Mouse (Mus musculus) layer of hippocampus, postnatal 14 days (tissue): Measurements from ENCODE around the gene Ppox. TPM values are rescaled to one million over a fixed set of nuclear protein-coding genes. Genes with fewer than 3 reads are reported as not detected.
A peak's percentile ranks its signal among the peaks of the same experiment; 100 is the strongest.

Experiments
- DNase-seq, 2 experiments: peaks; one replicate each; pipeline ENCODE4 v3.0.0; 2021 to 2022; ENCODE audit warnings: low spot score in 2 of 2, mixed read lengths in 1 of 2
- total RNA-seq, 2 experiments: library from RNA; stranded (reverse); gene quantifications; 2 replicates each; pipeline ENCODE4 v1.2.3; 2021

Gene Ppox
- total RNA-seq, 2 experiments from 2014 or later = 24.2 to 25.2 TPM

GRCm38 (mm10) chr1:171286517-171286916, 5.5 kb upstream of the Ppox start:
- DNase-seq = no peak

GRCm38 (mm10) chr1:171285096-171285892, 4.3 kb upstream of the Ppox start:
- DNase-seq = no peak

- DNase-seq = peak in 1 of 2 experiments; percentile 1
Observed at GRCm38 (mm10) chr1:171284491-171284890, 3.5 kb upstream of the Ppox start.

GRCm38 (mm10) chr1:171283188-171284160, 2.5 kb upstream of the Ppox start:
- no peak for DNase-seq

- DNase-seq = no peak
Observed at GRCm38 (mm10) chr1:171282086-171282805, 1.3 kb upstream of the Ppox start.

GRCm38 (mm10) chr1:171281528-171281923, 540 bp upstream of the Ppox start:
- peak; percentile 83 to 85 for DNase-seq

GRCm38 (mm10) chr1:171280250-171280915, 603 bp downstream of the Ppox start:
- no peak for DNase-seq

- no peak for DNase-seq
Observed at GRCm38 (mm10) chr1:171279721-171280120, 1.3 kb downstream of the Ppox start.

GRCm38 (mm10) chr1:171279012-171279705, 1.8 kb downstream of the Ppox start:
- no peak for DNase-seq

GRCm38 (mm10) chr1:171278436-171278835, 2.5 kb downstream of the Ppox start:
- DNase-seq = no peak

GRCm38 (mm10) chr1:171277736-171278135, 3.2 kb downstream of the Ppox start:
- no peak for DNase-seq

- DNase-seq = no peak
Observed at GRCm38 (mm10) chr1:171276110-171276748, 4.8 kb downstream of the Ppox start.

GRCm38 (mm10) chr1:171275144-171275734, 5.7 kb downstream of the Ppox start:
- DNase-seq = no peak

GRCm38 (mm10) chr1:171274171-171274570, 6.8 kb downstream of the Ppox start:
- DNase-seq = no peak

- no peak for DNase-seq
Observed at GRCm38 (mm10) chr1:171272086-171272485, 8.9 kb downstream of the Ppox start.

GRCm38 (mm10) chr1:171271622-171272021, 9.4 kb downstream of the Ppox start:
- no peak for DNase-seq

GRCm38 (mm10) chr1:171271196-171271595, 9.8 kb downstream of the Ppox start:
- no peak for DNase-seq

GRCm38 (mm10) chr1:171270573-171270900, 10.4 kb downstream of the Ppox start:
- DNase-seq = no peak

GRCm38 (mm10) chr1:171269848-171270572, 11.0 kb downstream of the Ppox start, which contains the start of gene B4galt3:
TSS of gene B4galt3 (plus strand) at chr1:171270328.
- peak; percentile 94 to 96 for DNase-seq
